Mouse (Mus musculus): ENCODE measurements around the gene Faf2.

Faf2 gene

DNA sequence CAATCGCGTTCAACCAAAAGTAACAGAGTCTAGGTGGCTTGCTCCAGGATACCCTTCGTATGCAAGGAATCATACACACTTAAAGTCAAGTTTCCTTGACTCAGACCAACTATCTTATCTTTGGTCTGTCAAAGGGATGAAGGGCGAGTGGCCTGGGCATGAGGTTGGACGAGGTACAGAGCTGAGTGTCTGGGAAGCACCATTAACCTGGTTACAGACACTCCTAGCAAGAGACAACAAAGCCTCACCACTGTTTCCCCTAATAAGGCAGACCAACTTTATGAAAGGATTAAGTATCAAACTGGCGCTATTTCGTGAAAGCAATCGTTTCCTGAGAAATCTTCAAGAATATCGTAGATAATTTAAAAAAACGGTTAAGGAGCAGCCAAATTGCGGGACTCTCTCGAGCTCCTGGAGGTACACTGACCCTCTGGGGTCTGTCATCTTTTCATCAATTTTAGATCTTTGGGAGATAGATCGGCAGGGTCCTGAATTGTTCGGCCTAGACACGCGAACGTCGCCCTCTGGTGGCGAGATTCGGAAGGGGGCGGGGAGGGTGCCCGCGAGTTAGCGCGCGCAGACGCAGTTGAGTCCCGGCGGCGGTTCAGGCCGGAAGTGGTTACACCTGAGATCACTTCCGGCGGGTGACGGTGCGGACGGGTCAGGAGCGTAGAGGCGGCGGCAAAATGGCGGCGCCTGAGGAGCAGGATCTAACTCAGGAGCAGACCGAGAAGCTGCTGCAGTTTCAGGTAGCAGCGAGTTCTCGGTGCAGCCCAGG is at the start of gene Faf2:
TSS of gene Faf2 (plus strand) at position 630 of the 778 bp plus-strand sequence.
- peak; percentile 99 to 100 for DNase-seq (ENCODE audit: low read depth in 2 of 2, low spot score in 2 of 2)

DNA sequence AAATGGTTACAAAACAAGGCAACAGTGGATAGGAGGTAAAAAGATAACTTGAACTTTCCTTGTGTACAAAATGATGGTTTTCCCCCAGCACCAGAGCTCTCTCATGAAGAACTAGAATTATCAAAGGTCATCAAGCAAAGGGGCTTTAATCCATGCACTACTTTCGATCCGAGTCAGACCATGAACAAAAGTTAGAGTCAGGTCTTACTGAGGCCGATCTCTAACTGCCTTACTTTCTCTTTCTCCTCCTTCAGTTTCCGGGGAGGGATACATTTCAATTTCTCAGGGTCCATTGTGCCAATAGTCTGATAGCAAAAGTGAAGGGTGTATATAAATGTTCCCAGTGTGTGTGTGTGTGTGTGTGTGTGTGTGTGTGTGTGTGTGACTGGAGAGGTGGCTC is 49.0 kb upstream of the Faf2 start:
- DNase-seq (ENCODE audit: low read depth in 2 of 2, low spot score in 2 of 2) = no peak

DNA sequence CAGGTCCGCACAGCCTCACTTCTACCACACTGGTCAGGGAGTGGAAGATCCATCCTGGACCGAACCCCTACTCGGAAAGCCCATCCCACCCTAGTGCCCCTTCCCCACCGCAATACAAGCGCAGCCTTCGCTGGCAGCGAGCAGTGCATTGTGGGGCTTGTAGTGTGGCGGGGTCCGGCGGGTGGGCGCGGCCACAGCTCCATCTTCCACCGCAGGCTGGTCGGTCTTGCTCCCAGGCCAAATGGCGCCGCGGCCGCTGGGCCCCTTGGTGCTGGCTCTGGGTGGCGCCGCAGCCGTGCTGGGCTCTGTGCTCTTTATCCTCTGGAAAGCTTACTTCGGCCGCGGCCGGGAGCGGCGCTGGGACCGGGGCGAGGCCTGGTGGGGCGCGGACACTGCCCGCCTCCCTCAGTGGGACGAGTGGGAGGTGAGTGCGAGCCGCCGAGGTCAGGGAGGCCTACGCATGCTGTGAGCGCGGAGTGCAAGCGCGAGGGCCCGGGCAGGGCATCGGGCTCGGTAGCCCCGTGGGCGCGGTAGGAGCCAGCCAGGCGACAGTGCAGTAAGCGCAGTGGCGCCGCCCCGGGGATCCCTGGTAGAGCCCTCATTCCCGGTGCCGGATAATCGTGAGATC is 46.6 kb upstream of the Faf2 start, which contains the start of gene Arl10:
TSS of gene Arl10 (plus strand) at position 162 of the 628 bp plus-strand sequence.
- DNase-seq (ENCODE audit: low read depth in 2 of 2, low spot score in 2 of 2) = peak; percentile 5 to 15

DNA sequence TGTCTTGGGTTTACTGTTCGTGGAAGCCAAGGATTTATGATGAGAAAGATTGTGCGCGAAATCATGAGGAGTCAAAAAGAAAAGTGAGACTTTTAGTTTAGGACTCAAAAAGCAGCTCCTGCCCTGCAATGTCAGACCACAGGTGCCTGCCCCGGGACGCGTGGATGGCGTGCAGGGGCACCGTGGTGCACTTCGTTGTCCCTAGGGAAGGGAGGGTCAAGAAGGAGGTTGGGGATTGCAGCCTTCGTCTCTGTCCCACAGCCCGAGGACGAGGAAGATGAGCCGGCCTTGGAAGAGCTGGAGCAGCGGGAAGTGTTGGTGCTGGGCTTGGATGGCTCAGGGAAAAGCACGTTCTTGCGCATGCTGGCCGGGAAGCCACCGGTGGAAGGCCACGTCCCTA is 46.1 kb upstream of the Faf2 start:
- DNase-seq (ENCODE audit: low read depth in 2 of 2, low spot score in 2 of 2) = no peak

- no peak for DNase-seq (ENCODE audit: low read depth in 2 of 2, low spot score in 2 of 2)
These were observed 43.7 kb upstream of the Faf2 start for GRCm38 (mm10) chr13:54577652-54578507.

GRCm38 (mm10) chr13:54581385-54581784 is 40.2 kb upstream of the Faf2 start:
- DNase-seq (ENCODE audit: low read depth in 2 of 2, low spot score in 2 of 2) = no peak

- DNase-seq (ENCODE audit: low read depth in 2 of 2, low spot score in 2 of 2) = no peak
These were observed 39.5 kb upstream of the Faf2 start for GRCm38 (mm10) chr13:54582126-54582525.

GRCm38 (mm10) chr13:54582860-54583259 is 38.7 kb upstream of the Faf2 start:
- no peak for DNase-seq (ENCODE audit: low read depth in 2 of 2, low spot score in 2 of 2)

DNA sequence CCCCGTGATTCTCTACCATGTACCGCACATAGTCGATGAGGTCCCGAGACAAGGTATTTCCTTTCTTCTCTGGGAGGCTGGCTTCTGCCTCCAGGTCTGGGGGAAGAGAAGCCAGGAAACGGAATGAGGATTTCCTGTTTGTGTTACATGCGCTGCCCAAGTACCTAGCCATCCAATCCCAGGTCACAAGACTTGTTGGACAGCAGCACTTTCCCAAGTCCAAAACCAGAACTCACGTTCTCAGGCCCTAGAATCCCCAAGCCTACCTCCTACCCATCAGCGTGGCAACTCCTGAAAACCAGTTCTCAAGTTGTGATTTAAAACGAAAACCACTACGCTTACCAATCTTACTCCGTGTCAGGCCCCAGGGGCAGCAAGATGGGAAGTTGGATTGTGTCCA is 35.8 kb upstream of the Faf2 start:
- DNase-seq (ENCODE audit: low read depth in 2 of 2, low spot score in 2 of 2) = no peak

DNA sequence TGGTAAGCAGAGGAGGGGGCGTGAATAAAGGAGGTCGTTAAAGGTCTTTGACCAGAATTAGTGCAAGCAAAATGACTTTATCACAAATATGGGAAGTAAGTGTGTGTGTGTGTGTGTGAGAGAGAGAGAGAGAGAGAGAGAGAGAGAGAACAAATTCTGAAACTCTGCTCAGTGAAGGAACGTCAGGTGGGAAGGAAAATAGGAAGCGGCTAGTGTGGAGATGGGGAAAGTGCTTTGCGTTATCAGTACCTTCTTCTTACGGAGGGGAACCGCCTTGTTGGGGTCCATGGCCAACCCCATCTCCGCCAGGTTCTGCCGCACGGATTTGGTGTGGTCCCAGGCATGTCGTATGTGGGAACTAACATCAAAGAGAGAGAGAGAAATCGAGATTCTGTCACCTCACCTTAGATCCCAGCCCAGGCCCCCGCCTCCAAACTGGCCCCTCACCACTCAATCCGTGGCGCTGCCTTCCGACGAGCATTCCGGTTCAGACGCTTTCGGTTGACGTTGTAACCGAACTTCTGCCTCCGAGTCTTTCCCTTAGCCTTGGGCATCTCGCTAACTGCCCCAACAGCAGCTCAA is 32.1 kb upstream of the Faf2 start:
- no peak for DNase-seq (ENCODE audit: low read depth in 2 of 2, low spot score in 2 of 2)

GRCm38 (mm10) chr13:54589996-54590951 is 31.3 kb upstream of the Faf2 start, which contains the start of the genes Nop16 and Higd2a:
Gene Nop16, minus strand, starts transcription at chr13:54590090.
Gene Higd2a, plus strand, starts transcription at chr13:54590207.
- DNase-seq (ENCODE audit: low read depth in 2 of 2, low spot score in 2 of 2) = peak; percentile 94 to 95

DNA sequence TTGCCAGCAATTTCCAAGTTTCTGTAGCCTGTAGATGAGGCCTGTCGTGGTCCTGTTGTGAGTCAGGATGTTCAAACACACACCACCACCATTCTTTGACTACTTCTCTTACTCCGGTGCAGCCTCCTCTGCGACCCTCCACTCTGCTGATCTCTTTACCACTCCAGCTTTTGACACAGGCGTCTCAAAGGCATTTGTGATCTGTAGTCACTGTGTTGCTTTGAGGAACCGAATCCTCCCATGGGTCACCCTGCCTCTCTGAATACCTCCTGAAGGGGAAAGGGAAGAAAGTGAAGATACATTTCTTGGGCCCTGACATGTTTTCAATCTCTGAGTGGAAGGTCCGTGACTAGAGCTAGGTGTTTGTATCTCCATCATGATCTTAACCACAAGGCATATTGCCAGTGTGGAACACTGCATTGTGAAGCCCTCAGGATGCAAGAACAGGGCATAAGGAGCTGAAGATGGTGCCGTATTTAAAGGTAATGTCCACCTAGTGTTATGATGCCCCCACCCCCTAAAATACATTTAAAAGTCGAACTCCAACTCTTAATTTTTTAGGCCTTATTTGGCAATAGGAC is 29.7 kb upstream of the Faf2 start:
- DNase-seq (ENCODE audit: low read depth in 2 of 2, low spot score in 2 of 2) = no peak

DNA sequence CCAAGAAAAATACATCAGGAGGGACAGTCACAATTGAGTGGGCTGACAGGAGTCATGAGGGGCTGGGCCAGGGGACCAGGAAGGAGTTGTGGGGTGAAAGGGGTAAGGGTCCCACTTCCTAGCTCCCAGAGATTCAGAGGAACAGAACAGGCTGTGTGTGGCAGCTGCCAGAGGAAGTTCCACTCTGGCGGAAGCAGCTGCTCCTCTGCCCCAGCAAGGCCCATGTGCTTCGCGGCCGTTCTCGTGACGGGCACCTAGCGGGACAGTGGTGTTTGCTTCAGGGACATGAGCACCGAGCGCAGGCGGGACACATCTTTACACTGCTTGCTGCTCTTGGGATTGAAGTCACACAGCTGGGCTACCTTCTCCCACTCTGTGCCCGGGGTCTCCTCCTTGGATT is 28.0 kb upstream of the Faf2 start:
- no peak for DNase-seq (ENCODE audit: low read depth in 2 of 2, low spot score in 2 of 2)

DNA sequence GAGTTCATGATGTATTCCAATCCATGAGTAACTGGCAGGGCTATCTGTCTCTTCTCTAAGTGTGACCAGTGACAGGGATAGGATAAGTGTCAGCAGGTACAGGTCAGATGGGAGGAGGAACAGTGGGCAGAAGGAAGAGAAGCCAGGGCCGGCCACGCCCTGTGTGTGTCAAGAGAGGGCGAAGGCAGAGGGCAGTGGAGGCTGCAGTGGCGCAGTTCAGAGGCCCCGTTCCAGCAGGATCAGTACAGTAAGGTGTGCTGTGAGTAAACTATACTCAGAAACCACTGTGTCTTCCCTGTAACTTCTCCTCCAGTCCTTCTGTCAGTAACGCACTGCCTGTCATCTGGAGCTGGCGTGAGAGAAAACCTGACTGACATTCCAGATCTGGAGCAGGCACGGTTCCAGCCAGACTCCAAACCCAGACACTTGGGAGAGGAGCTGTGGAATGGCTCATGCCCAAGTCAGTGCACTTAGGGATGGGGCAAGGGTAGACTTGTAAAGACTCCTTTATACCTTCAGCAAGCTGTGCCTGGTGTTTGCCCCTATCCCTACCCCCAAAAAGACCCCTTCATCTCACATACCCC is 25.4 kb upstream of the Faf2 start:
- no peak for DNase-seq (ENCODE audit: low read depth in 2 of 2, low spot score in 2 of 2)

- no peak for DNase-seq (ENCODE audit: low read depth in 2 of 2, low spot score in 2 of 2)
These were observed 24.7 kb upstream of the Faf2 start for GRCm38 (mm10) chr13:54596870-54597269.

DNA sequence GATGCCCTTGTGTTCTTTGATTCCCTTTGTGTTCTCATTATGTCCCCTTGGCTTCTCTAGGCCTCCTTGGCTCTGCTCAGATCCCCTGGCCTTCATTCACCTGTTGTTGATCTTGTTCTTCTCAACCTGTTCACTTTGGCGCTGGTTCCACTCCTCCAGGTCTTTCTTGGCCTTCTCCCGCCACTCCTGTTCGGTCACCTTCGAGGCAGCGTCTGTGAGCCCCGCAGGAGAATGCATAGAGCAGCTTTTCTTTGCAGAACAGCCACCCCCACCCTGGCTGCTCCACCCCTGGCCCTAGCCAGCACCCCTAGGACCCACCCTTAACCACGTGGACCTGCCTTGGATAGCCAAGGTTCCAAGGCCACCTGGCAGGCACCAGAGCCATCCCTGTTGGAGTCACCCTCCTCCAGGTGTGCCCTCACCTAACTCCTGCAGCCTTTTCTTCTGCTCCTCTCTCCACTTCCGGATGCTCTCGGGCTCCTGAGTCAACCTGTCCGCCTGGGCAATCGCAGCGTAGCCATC is 22.9 kb upstream of the Faf2 start:
- DNase-seq (ENCODE audit: low read depth in 2 of 2, low spot score in 2 of 2) = no peak

- DNase-seq (ENCODE audit: low read depth in 2 of 2, low spot score in 2 of 2) = no peak
These were observed 18.9 kb upstream of the Faf2 start for GRCm38 (mm10) chr13:54602639-54603111.

GRCm38 (mm10) chr13:54603501-54603900 is 18.1 kb upstream of the Faf2 start:
- no peak for DNase-seq (ENCODE audit: low read depth in 2 of 2, low spot score in 2 of 2)

DNA sequence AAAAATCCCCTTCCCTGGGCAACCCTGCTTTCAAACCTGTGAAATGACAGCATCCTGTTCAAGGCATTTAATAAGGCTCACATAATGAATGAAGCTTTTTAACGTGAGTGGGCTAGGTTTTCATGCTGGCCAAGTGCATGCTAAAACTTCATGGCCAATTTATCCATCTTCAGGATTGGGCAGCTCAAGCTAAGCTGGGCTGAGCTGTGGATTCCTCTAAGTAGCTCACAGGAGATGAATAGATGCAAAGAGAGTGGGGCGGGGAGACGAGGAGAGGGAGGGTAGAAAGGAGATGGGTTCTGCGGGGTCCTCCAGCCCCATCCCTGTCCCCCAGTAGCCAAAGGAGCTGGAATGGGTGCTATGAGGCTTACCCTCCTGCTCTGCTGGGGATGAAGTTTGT is 17.4 kb upstream of the Faf2 start:
- DNase-seq (ENCODE audit: low read depth in 2 of 2, low spot score in 2 of 2) = no peak
